In genomic region chr2:29519402-29519801, GRCm38 (mm10) we compare ENCODE assay signal across 19 mouse cellular contexts.
DNase-seq lines count a peak whose midpoint lies in the region; ATAC-seq and TF ChIP-seq lines count a peak whose summit lies in the region.
"Had no signal": no experiment of that assay in that cellular context is flagged by ENCODE, and none has a peak within 500 bp of the region (broad histone marks: within the 10 kb centered on the region; RNA-seq: fewer than 3 reads in every experiment).

No protein-coding gene starts in this region.

- peaks cover 64% of the 10 kb centered on the region for H3K4me1 ChIP-seq in midbrain, embryonic 14.5 days (ENCODE audit: control insufficient read depth, insufficient read depth, low read length)

- H3K4me3 ChIP-seq in layer of hippocampus, adult 2 months: no peak overlapping the region
- H3K4me3 ChIP-seq in midbrain, embryonic 14.5 days (replicated peaks; ENCODE audit: low read depth, low read length): no peak overlapping the region
- H3K4me3 ChIP-seq: embryonic facial prominence, embryonic 13.5 days; heart, embryonic 10.5 days; kidney, embryonic 15.5 days; limb, embryonic 10.5 days had no signal

- H3K4me2 ChIP-seq in midbrain, embryonic 14.5 days (ENCODE audit: low read length): no peak overlapping the region
- H3K4me2 ChIP-seq: embryonic facial prominence, embryonic 13.5 days; kidney, embryonic 15.5 days; liver, embryonic 11.5 days had no signal

- H3K27me3 ChIP-seq in midbrain, embryonic 14.5 days (ENCODE audit: control insufficient read depth, insufficient read depth, low read length): no peaks in the 10 kb centered on the region
- H3K27me3 ChIP-seq: embryonic facial prominence, embryonic 13.5 days; kidney, embryonic 15.5 days had no signal

- H3K9me3 ChIP-seq in midbrain, embryonic 14.5 days (ENCODE audit: control insufficient read depth, low read length): no peaks in the 10 kb centered on the region
- H3K9me3 ChIP-seq: embryonic facial prominence, embryonic 13.5 days; G1E; heart, embryonic 10.5 days; kidney, embryonic 15.5 days; limb, embryonic 10.5 days had no signal

- WGBS in midbrain, embryonic 14.5 days: 29% methylated on average over 3 of the region's 3 CpGs

- peak overlapping the region; percentile 14; the same call in 1 of the 2 replicates for H3K27ac ChIP-seq in layer of hippocampus, adult 2 months
- peak overlapping the region; percentile 42 for H3K27ac ChIP-seq in midbrain, embryonic 14.5 days (replicated peaks; ENCODE audit: low read depth, low read length)
- H3K27ac ChIP-seq: embryonic facial prominence, embryonic 13.5 days; heart, embryonic 10.5 days; kidney, embryonic 15.5 days; limb, embryonic 10.5 days; stomach, postnatal 0 days had no signal

- ATAC-seq in midbrain, embryonic 14.5 days (ENCODE audit: low FRiP score, low TSS enrichment): no peak

- TF ChIP-seq CTCF in layer of hippocampus, adult 2 months (conservative IDR thresholded peaks at IDR 0.05): no peak

- peak overlapping the region; percentile 26 for H3K9ac ChIP-seq in midbrain, embryonic 14.5 days (replicated peaks; ENCODE audit: low read length)
- H3K9ac ChIP-seq: embryonic facial prominence, embryonic 13.5 days; kidney, embryonic 15.5 days had no signal

- intact Hi-C loops in left cerebral cortex, postnatal 25 days (cut with DNase I): no loop called here

- DNase-seq in layer of hippocampus, adult 2 months (ENCODE audit: low spot score in 2 of 2): no peak
- no peak for DNase-seq in layer of hippocampus, adult 9-11 months
- DNase-seq in cerebellum, adult 9-11 months: peak; percentile 52
- peak; percentile 30 to 35 for DNase-seq in cerebellum, postnatal 36 days
- DNase-seq in midbrain, embryonic 14.5 days: no peak
- no peak for DNase-seq in adrenal gland, postnatal 14 days
- no peak for DNase-seq in left cerebral cortex, postnatal 25 days (ENCODE audit: low spot score in 2 of 2)
- DNase-seq: heart, postnatal 10 days; layer of hippocampus, postnatal 36 days; lung, adult 2 months; lung, postnatal 4 days; thymus, postnatal 14 days had no signal

- H3K36me3 ChIP-seq in midbrain, embryonic 14.5 days (ENCODE audit: control insufficient read depth, insufficient read depth, low read length): no peaks in the 10 kb centered on the region
- H3K36me3 ChIP-seq: heart, embryonic 10.5 days; kidney, embryonic 15.5 days; limb, embryonic 10.5 days had no signal

Comparison
In these comparisons a context has a peak if more than half of its experiments do, and no peak if none do; other contexts are left out.
1. DNase-seq: peak in cerebellum, adult 9-11 months (single experiment) and cerebellum, postnatal 36 days (2 of 2); none in layer of hippocampus, adult 2 months (0 of 2), layer of hippocampus, adult 9-11 months (single experiment), midbrain, embryonic 14.5 days (single experiment), adrenal gland, postnatal 14 days (single experiment) and left cerebral cortex, postnatal 25 days (0 of 2).